Mouse (Mus musculus) liver, embryonic 13.5 days (tissue): Measurements from ENCODE around the gene Spc24. TPM values are rescaled to one million over a fixed set of nuclear protein-coding genes. Genes with fewer than 3 reads are reported as not detected.
A peak's percentile ranks its signal among the peaks of the same experiment; 100 is the strongest.

Experiments
- ATAC-seq: fragments of 200-750 bp; cut with Nextera tagmentation; 2 replicates; pipeline ENCODE4 v1.8.0; 2017; ENCODE audit warnings: low read depth, mild to moderate bottlenecking, moderate number of reproducible peaks, moderate library complexity
- DNase-seq: peaks from one replicate; pipeline ENCODE4 v3.0.0; 2022
- H3K27ac ChIP-seq: fragments of 300-500 bp; sonication (generic); 2 replicates; pipeline ENCODE4 v1.5.1; 2015; ENCODE audit warnings: moderate library complexity, mild to moderate bottlenecking, inconsistent platforms
- H3K27me3 ChIP-seq: fragments of 300-500 bp; sonication (generic); 2 replicates; pipeline ENCODE4 v1.6.1; 2015; ENCODE audit warnings: mild to moderate bottlenecking, inconsistent platforms
- H3K36me3 ChIP-seq: fragments of 300-500 bp; sonication (generic); 2 replicates; pipeline ENCODE4 v1.6.1; 2015; ENCODE audit warnings: mild to moderate bottlenecking, inconsistent platforms
- H3K4me1 ChIP-seq: fragments of 300-500 bp; sonication (generic); replicated peaks from 2 replicates; pipeline ENCODE4 v1.6.1; 2015; ENCODE audit warnings: inconsistent platforms
- H3K4me2 ChIP-seq: fragments of 300-500 bp; sonication (generic); 2 replicates; pipeline ENCODE4 v1.6.1; 2015; ENCODE audit warnings: inconsistent platforms, mild to moderate bottlenecking, moderate library complexity
- H3K4me3 ChIP-seq: fragments of 300-500 bp; sonication (generic); replicated peaks from 2 replicates; pipeline ENCODE4 v1.5.1; 2015; ENCODE audit warnings: mild to moderate bottlenecking, inconsistent platforms
- H3K9ac ChIP-seq: fragments of 300-500 bp; sonication (generic); 2 replicates; pipeline ENCODE4 v1.6.1; 2015; ENCODE audit warnings: mild to moderate bottlenecking, inconsistent platforms
- H3K9me3 ChIP-seq: fragments of 300-500 bp; sonication (generic); replicated peaks from 2 replicates; pipeline ENCODE4 v1.6.1; 2016; ENCODE audit warnings: inconsistent platforms
- WGBS: fragments of 180-500 bp; shearing (Covaris S2); methylation state at CpG from one replicate; pipeline ENCODE4 v1.1.7; 2015; ENCODE audit not compliant: insufficient replicate concordance; 5-methylcytosine and 5-hydroxymethylcytosine counted together
- polyA plus RNA-seq: library from polyadenylated mRNA; unstranded; fragments of >200 nt; fragmentation: Nextera tagmentation; extraction: Ambion mirVana; gene quantifications from 2 replicates; pipeline ENCODE4 v1.2.1, GENCODE M21; 2015

Gene Spc24
- polyA plus RNA-seq, 1 experiment from 2014 or later: 91.5 TPM

GRCm38 (mm10) chr9:21747238-21747774, 12.8 kb downstream of the Spc24 start:
- no peaks in the 10 kb centered on the region for H3K9me3 ChIP-seq
- no peak overlapping the region for H3K4me3 ChIP-seq
- peaks cover 72% of the 10 kb centered on the region for H3K36me3 ChIP-seq
- H3K4me2 ChIP-seq: no peak overlapping the region
- ATAC-seq: no peak
- 71% methylated on average over 3 of the region's 3 CpGs for WGBS
- no peak overlapping the region for H3K27ac ChIP-seq
- H3K9ac ChIP-seq: no peak overlapping the region
- no peak for DNase-seq
- H3K4me1 ChIP-seq: peaks cover 11% of the 10 kb centered on the region; the same call in 1 of the 2 replicates
- H3K27me3 ChIP-seq: no peaks in the 10 kb centered on the region

GRCm38 (mm10) chr9:21741514-21741913, 18.6 kb downstream of the Spc24 start:
- ATAC-seq (peak; percentile 84), DNase-seq (peak; percentile 30)
- no peak overlapping the region for H3K4me3 ChIP-seq
- peaks cover 94% of the 10 kb centered on the region for H3K36me3 ChIP-seq
- 50% methylated on average over 11 of the region's 11 CpGs for WGBS
- peak overlapping the region; percentile 78 for H3K27ac ChIP-seq
- peaks cover 25% of the 10 kb centered on the region for H3K4me1 ChIP-seq
- H3K9me3 ChIP-seq: no peaks in the 10 kb centered on the region
- peak overlapping the region; percentile 42 for H3K9ac ChIP-seq
- H3K27me3 ChIP-seq: no peaks in the 10 kb centered on the region
- peak overlapping the region; percentile 34 for H3K4me2 ChIP-seq

DNA sequence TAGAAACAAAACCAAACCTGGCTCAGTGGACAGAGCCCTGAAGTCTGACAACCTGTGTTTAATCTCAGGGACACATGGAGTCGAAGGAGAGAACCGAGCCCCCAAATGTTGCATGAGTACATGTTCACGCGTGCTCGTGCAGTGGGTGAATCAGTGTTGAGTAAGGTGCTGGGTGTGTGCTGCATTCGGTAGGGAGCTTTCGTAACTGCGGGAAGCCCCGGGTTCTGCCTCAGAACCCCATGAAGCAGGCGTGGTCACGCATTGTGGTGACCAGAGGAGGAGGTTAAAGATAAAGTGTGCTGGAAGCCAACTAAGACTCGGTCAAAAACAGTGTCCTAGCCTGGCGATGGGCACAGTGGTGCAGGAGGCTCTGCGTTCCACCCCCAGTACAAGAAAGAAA, 19.7 kb downstream of the Spc24 start:
- no peak for DNase-seq
- WGBS: 82% methylated on average over 14 of the region's 14 CpGs

GRCm38 (mm10) chr9:21738776-21739175, 21.3 kb downstream of the Spc24 start:
- WGBS: 83% methylated on average over 7 of the region's 7 CpGs
- H3K36me3 ChIP-seq: peaks cover 94% of the 10 kb centered on the region
- H3K9ac ChIP-seq: no peak overlapping the region
- DNase-seq (no peak), ATAC-seq (no peak)
- peaks cover 25% of the 10 kb centered on the region for H3K4me1 ChIP-seq
- H3K4me3 ChIP-seq: no peak overlapping the region
- no peaks in the 10 kb centered on the region for H3K27me3 ChIP-seq
- H3K27ac ChIP-seq: 0 out of 2 replicates have a peak overlapping the region, but pooled peaks have one; percentile 4
- no peaks in the 10 kb centered on the region for H3K9me3 ChIP-seq
- H3K4me2 ChIP-seq: no peak overlapping the region

More for the DNA sequence above, 19.7 kb downstream of the Spc24 start:
- ATAC-seq: no peak
- Histone ChIP-seq H3K36me3 (peaks cover 94% of the 10 kb centered on the region), H3K9ac (no peak overlapping the region), H3K4me1 (peaks cover 25% of the 10 kb centered on the region), H3K27ac (no peak overlapping the region), H3K9me3 (no peaks in the 10 kb centered on the region), H3K4me2 (no peak overlapping the region), H3K27me3 (no peaks in the 10 kb centered on the region), H3K4me3 (no peak overlapping the region)

- no peaks in the 10 kb centered on the region for H3K27me3 ChIP-seq
- peaks cover 24% of the 10 kb centered on the region for H3K4me1 ChIP-seq
- H3K9me3 ChIP-seq: no peaks in the 10 kb centered on the region
- H3K4me3 ChIP-seq: no peak overlapping the region
- H3K27ac ChIP-seq: peak overlapping the region; percentile 34
- H3K9ac ChIP-seq: no peak overlapping the region
- H3K36me3 ChIP-seq: peaks cover 98% of the 10 kb centered on the region
- DNase-seq (no peak), ATAC-seq (no peak)
- WGBS: 92% methylated on average over 10 of the region's 10 CpGs
- H3K4me2 ChIP-seq: no peak overlapping the region
These were observed 22.9 kb downstream of the Spc24 start for GRCm38 (mm10) chr9:21737188-21737587.

DNA sequence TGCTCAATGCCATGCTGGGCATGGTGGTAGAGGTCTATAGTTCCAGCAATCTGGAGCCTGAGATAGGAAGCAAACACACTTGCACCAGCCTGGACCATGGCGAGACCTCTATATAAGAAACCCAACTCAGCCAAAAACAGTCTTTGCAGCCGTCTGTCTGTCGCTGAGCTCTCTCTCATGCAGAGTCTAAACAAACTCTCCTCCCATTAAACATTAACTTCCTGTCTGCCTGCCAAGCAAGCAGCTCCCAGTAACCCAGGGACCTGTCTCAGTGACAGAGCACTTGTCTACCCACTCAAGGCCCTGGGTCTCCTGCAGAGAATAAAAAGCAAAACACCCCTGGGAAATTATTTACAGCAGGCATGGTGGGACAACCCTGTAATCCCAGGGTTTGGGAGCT, 23.5 kb downstream of the Spc24 start:
- H3K36me3 ChIP-seq: peaks cover 98% of the 10 kb centered on the region
- H3K4me2 ChIP-seq: no peak overlapping the region
- WGBS: 77% methylated on average over 3 of the region's 3 CpGs
- peaks cover 18% of the 10 kb centered on the region for H3K4me1 ChIP-seq
- H3K9ac ChIP-seq: no peak overlapping the region
- ATAC-seq (peak; percentile 30), DNase-seq (no peak)
- H3K4me3 ChIP-seq: no peak overlapping the region
- no peaks in the 10 kb centered on the region for H3K9me3 ChIP-seq
- H3K27ac ChIP-seq: peak overlapping the region; percentile 34
- H3K27me3 ChIP-seq: no peaks in the 10 kb centered on the region

- Histone ChIP-seq H3K4me2 (no peak overlapping the region), H3K9me3 (no peaks in the 10 kb centered on the region), H3K4me1 (peaks cover 6% of the 10 kb centered on the region; the same call in 1 of the 2 replicates), H3K4me3 (no peak overlapping the region), H3K9ac (no peak overlapping the region), H3K36me3 (peaks cover 100% of the 10 kb centered on the region), H3K27me3 (no peaks in the 10 kb centered on the region), H3K27ac (no peak overlapping the region)
- WGBS: 85% methylated on average over 14 of the region's 14 CpGs
- DNase-seq (no peak), ATAC-seq (no peak)
These were observed 25.0 kb downstream of the Spc24 start for GRCm38 (mm10) chr9:21735126-21735525.

GRCm38 (mm10) chr9:21733989-21734388, 26.1 kb downstream of the Spc24 start:
- peaks cover 15% of the 10 kb centered on the region for H3K4me1 ChIP-seq
- H3K36me3 ChIP-seq: peaks cover 99% of the 10 kb centered on the region
- 90% methylated on average over 7 of the region's 7 CpGs for WGBS
- H3K27ac ChIP-seq: no peak overlapping the region
- DNase-seq (no peak), ATAC-seq (no peak)
- no peak overlapping the region for H3K4me2 ChIP-seq
- H3K9ac ChIP-seq: no peak overlapping the region
- H3K9me3 ChIP-seq: no peaks in the 10 kb centered on the region
- no peaks in the 10 kb centered on the region for H3K27me3 ChIP-seq
- H3K4me3 ChIP-seq: no peak overlapping the region

DNA sequence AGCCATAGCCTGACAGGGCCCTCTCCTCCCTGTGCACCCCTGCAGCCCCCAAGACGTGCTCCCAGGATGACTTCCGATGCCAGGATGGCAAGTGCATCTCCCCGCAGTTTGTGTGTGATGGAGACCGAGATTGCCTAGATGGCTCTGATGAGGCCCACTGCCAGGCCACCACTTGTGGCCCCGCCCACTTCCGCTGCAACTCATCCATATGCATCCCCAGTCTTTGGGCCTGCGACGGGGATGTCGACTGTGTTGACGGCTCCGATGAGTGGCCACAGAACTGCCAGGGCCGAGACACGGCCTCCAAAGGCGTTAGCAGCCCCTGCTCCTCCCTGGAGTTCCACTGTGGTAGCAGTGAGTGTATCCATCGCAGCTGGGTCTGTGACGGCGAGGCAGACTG, 26.7 kb downstream of the Spc24 start:
- 90% methylated on average over 17 of the region's 17 CpGs for WGBS
- no peak for ATAC-seq
- H3K36me3 ChIP-seq: peaks cover 96% of the 10 kb centered on the region

DNA sequence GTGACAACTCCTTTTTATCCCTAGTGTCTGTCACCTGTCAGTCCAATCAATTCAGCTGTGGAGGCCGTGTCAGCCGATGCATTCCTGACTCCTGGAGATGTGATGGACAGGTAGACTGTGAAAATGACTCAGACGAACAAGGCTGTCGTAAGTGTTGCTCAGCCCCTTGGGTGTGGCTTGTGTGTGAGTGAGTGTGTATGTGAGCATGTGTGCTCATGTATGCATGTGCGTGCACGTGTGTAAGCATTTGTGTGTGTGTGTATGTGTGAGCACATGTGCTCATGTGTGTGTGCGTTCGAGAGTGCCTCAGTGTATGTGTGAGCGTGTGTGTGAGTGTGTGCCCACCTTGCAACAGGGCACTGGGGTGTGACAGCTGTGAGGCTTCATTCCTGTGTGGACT, 27.8 kb downstream of the Spc24 start:
- ATAC-seq (no peak), DNase-seq (no peak)
- 88% methylated on average over 9 of the region's 9 CpGs for WGBS
- no peak overlapping the region for H3K4me3 ChIP-seq
- peaks cover 32% of the 10 kb centered on the region for H3K4me1 ChIP-seq
- no peaks in the 10 kb centered on the region for H3K9me3 ChIP-seq
- H3K27me3 ChIP-seq: no peaks in the 10 kb centered on the region
- no peak overlapping the region for H3K9ac ChIP-seq
- H3K36me3 ChIP-seq: peaks cover 95% of the 10 kb centered on the region
- no peak overlapping the region for H3K4me2 ChIP-seq
- no peak overlapping the region for H3K27ac ChIP-seq

More for the DNA sequence above, 26.7 kb downstream of the Spc24 start:
- DNase-seq: no peak
- peaks cover 21% of the 10 kb centered on the region for H3K4me1 ChIP-seq
- H3K27ac ChIP-seq: no peak overlapping the region
- no peaks in the 10 kb centered on the region for H3K27me3 ChIP-seq
- no peak overlapping the region for H3K4me3 ChIP-seq
- no peaks in the 10 kb centered on the region for H3K9me3 ChIP-seq
- H3K4me2 ChIP-seq: no peak overlapping the region
- no peak overlapping the region for H3K9ac ChIP-seq

- 70% methylated on average over 7 of the region's 7 CpGs for WGBS
- peaks cover 74% of the 10 kb centered on the region for H3K36me3 ChIP-seq
- H3K4me3 ChIP-seq: no peak overlapping the region
- no peaks in the 10 kb centered on the region for H3K27me3 ChIP-seq
- peak overlapping the region; percentile 27; the same call in 1 of the 2 replicates for H3K9ac ChIP-seq
- ATAC-seq: no peak
- H3K9me3 ChIP-seq: no peaks in the 10 kb centered on the region
- H3K4me1 ChIP-seq: peaks cover 54% of the 10 kb centered on the region
- DNase-seq: no peak
- H3K4me2 ChIP-seq: no peak overlapping the region
- no peak overlapping the region; the same call in 1 of the 2 replicates for H3K27ac ChIP-seq
These were observed 30.8 kb downstream of the Spc24 start for GRCm38 (mm10) chr9:21729264-21729663.

DNA sequence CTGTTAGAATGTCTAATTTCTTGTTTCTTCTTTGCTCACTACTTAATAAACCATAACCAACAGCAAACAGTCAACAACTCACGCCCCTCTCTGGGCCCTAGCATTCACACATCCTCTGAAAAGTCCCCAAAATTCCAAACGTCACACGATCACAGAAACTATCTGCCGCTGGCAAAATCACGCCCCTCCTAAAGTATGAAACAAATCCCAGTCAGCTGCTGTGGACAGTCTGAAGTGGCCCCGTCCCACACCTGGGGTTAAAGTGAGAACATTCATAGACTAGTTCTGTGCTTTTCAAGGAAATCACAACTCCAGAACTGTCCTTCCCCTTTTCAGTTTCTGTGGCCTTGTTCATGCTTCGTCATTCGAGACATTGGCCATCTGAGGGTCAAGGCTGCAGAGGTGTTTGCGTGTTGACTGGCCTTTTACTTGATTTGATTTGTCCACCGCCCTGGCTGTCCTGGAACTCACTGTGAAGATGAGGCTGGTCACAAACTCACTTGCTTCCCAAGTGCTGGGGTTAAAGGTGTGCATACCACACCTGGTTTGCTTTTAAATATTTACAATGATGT, 31.8 kb downstream of the Spc24 start:
- 75% methylated on average over 10 of the region's 10 CpGs for WGBS
- no peak for ATAC-seq
- H3K27ac ChIP-seq: peak overlapping the region; percentile 16; the same call in 1 of the 2 replicates
- peaks cover 64% of the 10 kb centered on the region for H3K36me3 ChIP-seq
- no peaks in the 10 kb centered on the region for H3K27me3 ChIP-seq
- H3K9ac ChIP-seq: no peak overlapping the region
- H3K4me3 ChIP-seq: no peak overlapping the region
- no peak for DNase-seq
- no peaks in the 10 kb centered on the region for H3K9me3 ChIP-seq
- peaks cover 59% of the 10 kb centered on the region for H3K4me1 ChIP-seq
- no peak overlapping the region for H3K4me2 ChIP-seq
